Mouse (Mus musculus) embryonic fibroblast, embryonic 13.5 days (primary cell): ENCODE measurements around the gene Slc38a11.

Experiments used
- CTCF ChIP-seq: IDR thresholded peaks from 2 replicates; pipeline ENCODE4 v1.5.1; 2011; ENCODE audit warnings: mild to moderate bottlenecking, control low read depth, low read length, moderate library complexity, borderline replicate concordance; ENCODE audit not compliant: insufficient read depth
- POLR2A ChIP-seq: IDR thresholded peaks from 2 replicates; pipeline ENCODE4 v1.6.1; 2011; ENCODE audit warnings: low read depth, mild to moderate bottlenecking, control low read depth, low read length, moderate library complexity

DNA sequence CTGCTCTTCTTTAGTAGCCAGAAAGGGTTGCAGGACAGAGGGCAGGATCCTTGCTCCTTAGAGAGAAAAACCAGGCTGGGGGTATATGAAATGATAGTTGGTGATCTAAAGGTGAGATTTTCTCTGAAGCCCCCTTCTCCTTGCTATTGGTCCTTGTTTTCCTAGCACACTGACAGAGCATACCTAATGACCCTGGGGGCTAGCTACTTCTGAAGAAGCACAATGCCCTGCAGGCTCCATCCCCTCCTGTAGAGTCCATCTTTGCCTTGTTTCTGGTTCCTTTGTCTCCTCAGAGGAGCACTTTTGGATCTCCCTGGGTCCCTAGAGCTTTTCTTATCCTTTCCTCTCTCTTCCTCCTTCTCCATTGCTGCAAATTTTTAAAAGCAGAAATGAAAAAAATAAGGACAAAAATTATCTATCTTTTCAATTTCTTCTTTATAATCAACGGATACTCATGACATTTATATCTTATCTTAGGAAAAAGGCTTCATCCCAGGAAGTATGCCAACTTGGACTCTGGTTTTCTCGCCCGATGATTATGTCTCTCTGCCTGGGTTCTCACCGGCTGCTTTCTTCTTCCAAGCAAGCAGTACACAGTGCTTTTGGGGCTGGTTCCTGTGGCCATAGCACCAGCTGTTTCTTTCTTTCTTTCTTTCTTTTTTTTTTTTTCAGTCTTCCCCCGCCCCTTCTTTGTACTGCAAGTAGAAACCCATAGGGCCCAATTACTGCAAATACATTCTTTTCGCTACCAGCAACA lies 41.7 kb downstream of the Slc38a11 start:
- TF ChIP-seq CTCF (no peak), POLR2A (no peak)
